Mouse (Mus musculus): Measurements from ENCODE around the gene Atf7. TPM values are rescaled to one million over a fixed set of nuclear protein-coding genes. Genes with fewer than 3 reads are reported as not detected.

The Atf7 gene
- polyA plus RNA-seq, 1 experiment from 2014 or later, result 14.2 TPM

GRCm38 (mm10) chr15:102576972-102577371 lies 48.3 kb downstream of the Atf7 start:
- Histone ChIP-seq H3K27me3 (ENCODE audit: control insufficient read depth, insufficient read depth, low read length) (no peaks in the 10 kb centered on the region), H3K27ac (ENCODE audit: low read depth, low read length) (no peak overlapping the region), H3K9ac (ENCODE audit: low read length) (no peak overlapping the region), H3K4me3 (ENCODE audit: low read depth, low read length) (no peak overlapping the region), H3K4me2 (ENCODE audit: low read depth) (no peak overlapping the region), H3K4me1 (ENCODE audit: control insufficient read depth, insufficient read depth, low read length) (no peaks in the 10 kb centered on the region), H3K9me3 (ENCODE audit: control insufficient read depth, low read length) (no peaks in the 10 kb centered on the region), H3K36me3 (ENCODE audit: control insufficient read depth, insufficient read depth, low read length) (no peaks in the 10 kb centered on the region)
- ATAC-seq (ENCODE audit: insufficient read depth, low FRiP score, low TSS enrichment) (no peak), DNase-seq (ENCODE audit: low spot score) (no peak)
- 93% methylated on average over 1 of the region's 1 CpGs for WGBS

- Histone ChIP-seq H3K4me3 (ENCODE audit: low read depth, low read length) (no peak overlapping the region), H3K36me3 (ENCODE audit: control insufficient read depth, insufficient read depth, low read length) (no peaks in the 10 kb centered on the region), H3K27ac (ENCODE audit: low read depth, low read length) (no peak overlapping the region), H3K4me2 (ENCODE audit: low read depth) (no peak overlapping the region), H3K9ac (ENCODE audit: low read length) (no peak overlapping the region), H3K27me3 (ENCODE audit: control insufficient read depth, insufficient read depth, low read length) (no peaks in the 10 kb centered on the region), H3K4me1 (ENCODE audit: control insufficient read depth, insufficient read depth, low read length) (no peaks in the 10 kb centered on the region), H3K9me3 (ENCODE audit: control insufficient read depth, low read length) (no peaks in the 10 kb centered on the region)
- no peak for DNase-seq (ENCODE audit: low spot score)
- no peak for ATAC-seq (ENCODE audit: insufficient read depth, low FRiP score, low TSS enrichment)
- WGBS, result 84% methylated on average over 3 of the region's 3 CpGs
Measured at GRCm38 (mm10) chr15:102572081-102572480, 53.2 kb downstream of the Atf7 start.

- Histone ChIP-seq H3K9ac (ENCODE audit: low read length) (no peak overlapping the region), H3K36me3 (ENCODE audit: control insufficient read depth, insufficient read depth, low read length) (no peaks in the 10 kb centered on the region), H3K9me3 (ENCODE audit: control insufficient read depth, low read length) (no peaks in the 10 kb centered on the region), H3K4me2 (ENCODE audit: low read depth) (no peak overlapping the region), H3K4me3 (ENCODE audit: low read depth, low read length) (no peak overlapping the region), H3K27me3 (ENCODE audit: control insufficient read depth, insufficient read depth, low read length) (no peaks in the 10 kb centered on the region), H3K4me1 (ENCODE audit: control insufficient read depth, insufficient read depth, low read length) (no peaks in the 10 kb centered on the region), H3K27ac (ENCODE audit: low read depth, low read length) (no peak overlapping the region)
- WGBS, result 87% methylated on average over 2 of the region's 2 CpGs
- DNase-seq (ENCODE audit: low spot score), result no peak
- no peak for ATAC-seq (ENCODE audit: insufficient read depth, low FRiP score, low TSS enrichment)
Measured at GRCm38 (mm10) chr15:102567849-102568248, 57.4 kb downstream of the Atf7 start.

GRCm38 (mm10) chr15:102563681-102564080 lies 61.6 kb downstream of the Atf7 start:
- no peak for ATAC-seq (ENCODE audit: insufficient read depth, low FRiP score, low TSS enrichment)
- H3K27ac ChIP-seq (ENCODE audit: low read depth, low read length), result no peak overlapping the region
- H3K4me1 ChIP-seq (ENCODE audit: control insufficient read depth, insufficient read depth, low read length), result no peaks in the 10 kb centered on the region
- H3K36me3 ChIP-seq (ENCODE audit: control insufficient read depth, insufficient read depth, low read length), result no peaks in the 10 kb centered on the region; the same call in 1 of the 2 replicates
- 82% methylated on average over 5 of the region's 5 CpGs for WGBS
- H3K9ac ChIP-seq (ENCODE audit: low read length), result no peak overlapping the region
- no peak overlapping the region for H3K4me3 ChIP-seq (ENCODE audit: low read depth, low read length)
- no peaks in the 10 kb centered on the region for H3K9me3 ChIP-seq (ENCODE audit: control insufficient read depth, low read length)
- H3K27me3 ChIP-seq (ENCODE audit: control insufficient read depth, insufficient read depth, low read length), result no peaks in the 10 kb centered on the region
- DNase-seq (ENCODE audit: low spot score), result no peak
- no peak overlapping the region for H3K4me2 ChIP-seq (ENCODE audit: low read depth)

- 83% methylated on average over 3 of the region's 3 CpGs for WGBS
- no peaks in the 10 kb centered on the region; the same call in 1 of the 2 replicates for H3K36me3 ChIP-seq (ENCODE audit: control insufficient read depth, insufficient read depth, low read length)
- H3K9me3 ChIP-seq (ENCODE audit: control insufficient read depth, low read length), result no peaks in the 10 kb centered on the region
- no peaks in the 10 kb centered on the region for H3K27me3 ChIP-seq (ENCODE audit: control insufficient read depth, insufficient read depth, low read length)
- H3K4me1 ChIP-seq (ENCODE audit: control insufficient read depth, insufficient read depth, low read length), result no peaks in the 10 kb centered on the region
- no peak overlapping the region for H3K9ac ChIP-seq (ENCODE audit: low read length)
- no peak overlapping the region for H3K27ac ChIP-seq (ENCODE audit: low read depth, low read length)
- DNase-seq (ENCODE audit: low spot score) (no peak), ATAC-seq (ENCODE audit: insufficient read depth, low FRiP score, low TSS enrichment) (no peak)
- no peak overlapping the region for H3K4me2 ChIP-seq (ENCODE audit: low read depth)
- H3K4me3 ChIP-seq (ENCODE audit: low read depth, low read length), result no peak overlapping the region
Measured at GRCm38 (mm10) chr15:102563061-102563460, 62.2 kb downstream of the Atf7 start.

- no peak overlapping the region for H3K4me3 ChIP-seq (ENCODE audit: low read depth, low read length)
- DNase-seq (ENCODE audit: low spot score) (no peak), ATAC-seq (ENCODE audit: insufficient read depth, low FRiP score, low TSS enrichment) (no peak)
- H3K27ac ChIP-seq (ENCODE audit: low read depth, low read length), result no peak overlapping the region
- no peaks in the 10 kb centered on the region; the same call in 1 of the 2 replicates for H3K36me3 ChIP-seq (ENCODE audit: control insufficient read depth, insufficient read depth, low read length)
- H3K4me1 ChIP-seq (ENCODE audit: control insufficient read depth, insufficient read depth, low read length), result no peaks in the 10 kb centered on the region
- 96% methylated on average over 1 of the region's 1 CpGs for WGBS
- no peak overlapping the region for H3K4me2 ChIP-seq (ENCODE audit: low read depth)
- no peaks in the 10 kb centered on the region for H3K27me3 ChIP-seq (ENCODE audit: control insufficient read depth, insufficient read depth, low read length)
- no peaks in the 10 kb centered on the region for H3K9me3 ChIP-seq (ENCODE audit: control insufficient read depth, low read length)
- no peak overlapping the region for H3K9ac ChIP-seq (ENCODE audit: low read length)
Measured at GRCm38 (mm10) chr15:102562491-102562890, 62.8 kb downstream of the Atf7 start.

- no peak for ATAC-seq (ENCODE audit: insufficient read depth, low FRiP score, low TSS enrichment)
- Histone ChIP-seq H3K4me3 (ENCODE audit: low read depth, low read length) (no peak overlapping the region), H3K9me3 (ENCODE audit: control insufficient read depth, low read length) (no peaks in the 10 kb centered on the region), H3K27ac (ENCODE audit: low read depth, low read length) (no peak overlapping the region), H3K4me1 (ENCODE audit: control insufficient read depth, insufficient read depth, low read length) (no peaks in the 10 kb centered on the region), H3K36me3 (ENCODE audit: control insufficient read depth, insufficient read depth, low read length) (peaks cover 7% of the 10 kb centered on the region; the same call in 1 of the 2 replicates), H3K9ac (ENCODE audit: low read length) (no peak overlapping the region), H3K27me3 (ENCODE audit: control insufficient read depth, insufficient read depth, low read length) (no peaks in the 10 kb centered on the region), H3K4me2 (ENCODE audit: low read depth) (no peak overlapping the region)
- DNase-seq (ENCODE audit: low spot score), result no peak
Measured at GRCm38 (mm10) chr15:102557580-102557979, 67.7 kb downstream of the Atf7 start.

- ATAC-seq (ENCODE audit: insufficient read depth, low FRiP score, low TSS enrichment), result no peak
Measured at GRCm38 (mm10) chr15:102555581-102555980, 69.7 kb downstream of the Atf7 start.

GRCm38 (mm10) chr15:102552599-102552998 lies 72.7 kb downstream of the Atf7 start:
- H3K36me3 ChIP-seq (ENCODE audit: control insufficient read depth, insufficient read depth, low read length), result peaks cover 7% of the 10 kb centered on the region; the same call in 1 of the 2 replicates
- DNase-seq (ENCODE audit: low spot score) (no peak), ATAC-seq (ENCODE audit: insufficient read depth, low FRiP score, low TSS enrichment) (no peak)
- no peaks in the 10 kb centered on the region for H3K4me1 ChIP-seq (ENCODE audit: control insufficient read depth, insufficient read depth, low read length)
- no peaks in the 10 kb centered on the region for H3K9me3 ChIP-seq (ENCODE audit: control insufficient read depth, low read length)
- H3K9ac ChIP-seq (ENCODE audit: low read length), result no peak overlapping the region
- no peak overlapping the region for H3K4me2 ChIP-seq (ENCODE audit: low read depth)
- no peaks in the 10 kb centered on the region for H3K27me3 ChIP-seq (ENCODE audit: control insufficient read depth, insufficient read depth, low read length)
- H3K4me3 ChIP-seq (ENCODE audit: low read depth, low read length), result no peak overlapping the region
- no peak overlapping the region for H3K27ac ChIP-seq (ENCODE audit: low read depth, low read length)
- 95% methylated on average over 5 of the region's 5 CpGs for WGBS

More at GRCm38 (mm10) chr15:102555581-102555980, 69.7 kb downstream of the Atf7 start:
- no peak for DNase-seq (ENCODE audit: low spot score)
- Histone ChIP-seq H3K27ac (ENCODE audit: low read depth, low read length) (no peak overlapping the region), H3K9me3 (ENCODE audit: control insufficient read depth, low read length) (no peaks in the 10 kb centered on the region), H3K27me3 (ENCODE audit: control insufficient read depth, insufficient read depth, low read length) (no peaks in the 10 kb centered on the region), H3K9ac (ENCODE audit: low read length) (no peak overlapping the region), H3K4me1 (ENCODE audit: control insufficient read depth, insufficient read depth, low read length) (no peaks in the 10 kb centered on the region), H3K4me3 (ENCODE audit: low read depth, low read length) (no peak overlapping the region), H3K36me3 (ENCODE audit: control insufficient read depth, insufficient read depth, low read length) (peaks cover 7% of the 10 kb centered on the region; the same call in 1 of the 2 replicates), H3K4me2 (ENCODE audit: low read depth) (no peak overlapping the region)
- WGBS, result 96% methylated on average over 1 of the region's 1 CpGs

Data from neural tube, embryonic 11.5 days (tissue).